Mouse (Mus musculus): ENCODE data around the gene Pax7. TPM values are rescaled to one million over a fixed set of nuclear protein-coding genes. Genes with fewer than 3 reads are reported as not detected.

The Pax7 gene
- polyA plus RNA-seq, 1 experiment from 2014 or later = not detected

- Histone ChIP-seq H3K27me3 (replicated peaks; ENCODE audit: insufficient read depth, low read length) (no peaks in the 10 kb centered on the region), H3K27ac (ENCODE audit: low read length) (no peak overlapping the region), H3K9me3 (ENCODE audit: low read length) (no peaks in the 10 kb centered on the region), H3K4me3 (ENCODE audit: low read depth, low read length) (no peak overlapping the region), H3K4me2 (replicated peaks; ENCODE audit: low read depth, low read length) (no peak overlapping the region), H3K4me1 (ENCODE audit: insufficient read depth, low read depth, low read length) (no peaks in the 10 kb centered on the region), H3K36me3 (ENCODE audit: insufficient read depth, low read length) (no peaks in the 10 kb centered on the region), H3K9ac (replicated peaks; ENCODE audit: low read depth) (no peak overlapping the region)
- TF ChIP-seq CTCF (IDR thresholded peaks at IDR 0.05) (no peak), EP300 (IDR thresholded peaks at IDR 0.05) (no peak)
- WGBS = 45% methylated on average over 3 of the region's 3 CpGs
- ATAC-seq (no peak), DNase-seq (ENCODE audit: low spot score) (no peak)
These were observed 89.7 kb downstream of the Pax7 start for GRCm38 (mm10) chr4:139743626-139744025.

GRCm38 (mm10) chr4:139737035-139737434, 96.3 kb downstream of the Pax7 start:
- Histone ChIP-seq H3K4me2 (replicated peaks; ENCODE audit: low read depth, low read length) (no peak overlapping the region), H3K4me3 (ENCODE audit: low read depth, low read length) (no peak overlapping the region), H3K36me3 (ENCODE audit: insufficient read depth, low read length) (no peaks in the 10 kb centered on the region), H3K9ac (replicated peaks; ENCODE audit: low read depth) (no peak overlapping the region), H3K4me1 (ENCODE audit: insufficient read depth, low read depth, low read length) (no peaks in the 10 kb centered on the region), H3K9me3 (ENCODE audit: low read length) (no peaks in the 10 kb centered on the region), H3K27me3 (replicated peaks; ENCODE audit: insufficient read depth, low read length) (no peaks in the 10 kb centered on the region), H3K27ac (ENCODE audit: low read length) (no peak overlapping the region)
- WGBS = 83% methylated on average over 9 of the region's 9 CpGs
- no peak for DNase-seq (ENCODE audit: low spot score)
- ATAC-seq = no peak
- TF ChIP-seq EP300 (IDR thresholded peaks at IDR 0.05) (no peak), CTCF (IDR thresholded peaks at IDR 0.05) (no peak)

- Histone ChIP-seq H3K36me3 (ENCODE audit: insufficient read depth, low read length) (no peaks in the 10 kb centered on the region), H3K9me3 (ENCODE audit: low read length) (no peaks in the 10 kb centered on the region), H3K4me1 (ENCODE audit: insufficient read depth, low read depth, low read length) (no peaks in the 10 kb centered on the region), H3K4me2 (replicated peaks; ENCODE audit: low read depth, low read length) (no peak overlapping the region), H3K27me3 (replicated peaks; ENCODE audit: insufficient read depth, low read length) (no peaks in the 10 kb centered on the region), H3K4me3 (ENCODE audit: low read depth, low read length) (no peak overlapping the region), H3K27ac (ENCODE audit: low read length) (no peak overlapping the region), H3K9ac (replicated peaks; ENCODE audit: low read depth) (no peak overlapping the region)
- no peak for ATAC-seq
- no peak for TF ChIP-seq CTCF (IDR thresholded peaks at IDR 0.05)
- TF ChIP-seq EP300 (IDR thresholded peaks at IDR 0.05) = no peak
- WGBS = 46% methylated on average over 2 of the region's 2 CpGs
- DNase-seq (ENCODE audit: low spot score) = no peak
These were observed 106.2 kb downstream of the Pax7 start for GRCm38 (mm10) chr4:139727101-139727500.

GRCm38 (mm10) chr4:139725421-139725820, 107.9 kb downstream of the Pax7 start:
- no peaks in the 10 kb centered on the region for H3K36me3 ChIP-seq (ENCODE audit: insufficient read depth, low read length)
- ATAC-seq = no peak
- no peak overlapping the region for H3K9ac ChIP-seq (replicated peaks; ENCODE audit: low read depth)
- TF ChIP-seq EP300 (IDR thresholded peaks at IDR 0.05) (no peak), CTCF (IDR thresholded peaks at IDR 0.05) (no peak)
- no peaks in the 10 kb centered on the region for H3K4me1 ChIP-seq (ENCODE audit: insufficient read depth, low read depth, low read length)
- no peak overlapping the region for H3K27ac ChIP-seq (ENCODE audit: low read length)
- no peak overlapping the region for H3K4me3 ChIP-seq (ENCODE audit: low read depth, low read length)
- no peak for DNase-seq (ENCODE audit: low spot score)
- no peaks in the 10 kb centered on the region for H3K27me3 ChIP-seq (replicated peaks; ENCODE audit: insufficient read depth, low read length)
- no peaks in the 10 kb centered on the region for H3K9me3 ChIP-seq (ENCODE audit: low read length)
- 49% methylated on average over 15 of the region's 15 CpGs for WGBS
- H3K4me2 ChIP-seq (replicated peaks; ENCODE audit: low read depth, low read length) = no peak overlapping the region

GRCm38 (mm10) chr4:139724296-139724695, 109.0 kb downstream of the Pax7 start:
- Histone ChIP-seq H3K4me2 (replicated peaks; ENCODE audit: low read depth, low read length) (no peak overlapping the region), H3K4me1 (ENCODE audit: insufficient read depth, low read depth, low read length) (no peaks in the 10 kb centered on the region), H3K36me3 (ENCODE audit: insufficient read depth, low read length) (no peaks in the 10 kb centered on the region), H3K27ac (ENCODE audit: low read length) (no peak overlapping the region), H3K27me3 (replicated peaks; ENCODE audit: insufficient read depth, low read length) (no peaks in the 10 kb centered on the region), H3K9me3 (ENCODE audit: low read length) (no peaks in the 10 kb centered on the region), H3K4me3 (ENCODE audit: low read depth, low read length) (no peak overlapping the region), H3K9ac (replicated peaks; ENCODE audit: low read depth) (no peak overlapping the region)
- ATAC-seq (no peak), DNase-seq (ENCODE audit: low spot score) (no peak)
- WGBS = 55% methylated on average over 4 of the region's 4 CpGs
- TF ChIP-seq CTCF (IDR thresholded peaks at IDR 0.05) = no peak
- no peak for TF ChIP-seq EP300 (IDR thresholded peaks at IDR 0.05)

- H3K36me3 ChIP-seq (ENCODE audit: insufficient read depth, low read length) = no peaks in the 10 kb centered on the region
- DNase-seq (ENCODE audit: low spot score) (no peak), ATAC-seq (no peak)
- H3K27me3 ChIP-seq (replicated peaks; ENCODE audit: insufficient read depth, low read length) = no peaks in the 10 kb centered on the region
- no peaks in the 10 kb centered on the region for H3K9me3 ChIP-seq (ENCODE audit: low read length)
- TF ChIP-seq CTCF (IDR thresholded peaks at IDR 0.05) (no peak), EP300 (IDR thresholded peaks at IDR 0.05) (no peak)
- H3K9ac ChIP-seq (replicated peaks; ENCODE audit: low read depth) = no peak overlapping the region
- 76% methylated on average over 5 of the region's 5 CpGs for WGBS
- no peak overlapping the region for H3K4me2 ChIP-seq (replicated peaks; ENCODE audit: low read depth, low read length)
- H3K4me3 ChIP-seq (ENCODE audit: low read depth, low read length) = no peak overlapping the region
- no peak overlapping the region for H3K27ac ChIP-seq (ENCODE audit: low read length)
- H3K4me1 ChIP-seq (ENCODE audit: insufficient read depth, low read depth, low read length) = no peaks in the 10 kb centered on the region
These were observed 114.3 kb downstream of the Pax7 start for GRCm38 (mm10) chr4:139718978-139719377.

All from lung, postnatal 0 days (tissue).